Mouse (Mus musculus) MEL (cell line): ENCODE measurements around the gene Letmd1. TPM values are rescaled to one million over a fixed set of nuclear protein-coding genes. Genes with fewer than 3 reads are reported as not detected.

Experiments used
- MAZ ChIP-seq: IDR thresholded peaks from 2 replicates; pipeline ENCODE4 v1.6.1; 2012; ENCODE audit warnings: low read depth, mild to moderate bottlenecking, inconsistent platforms, low read length, improper control_type of control experiment
- MYB ChIP-seq: IDR thresholded peaks from 2 replicates; pipeline ENCODE4 v1.6.1; 2011; ENCODE audit warnings: mild to moderate bottlenecking, low read depth, low read length, improper control_type of control experiment
- MYC ChIP-seq: IDR thresholded peaks from 2 replicates; pipeline ENCODE4 v1.6.1; 2011; ENCODE audit warnings: low read depth, mild to moderate bottlenecking, low read length, improper control_type of control experiment, moderate library complexity
- polyA plus RNA-seq, 2 experiments: library from polyadenylated mRNA; stranded (reverse) in 1 of 2; unstranded in 1 of 2; fragments of >175 nt in 1 of 2; fragments of >200 nt in 1 of 2; gene quantifications; 2 replicates each; pipeline versions ENCODE4 v1.2.1 to v1.2.4; 2012; ENCODE audit warnings: low replicate concordance in 2 of 2, low read depth in 1 of 2; ENCODE audit not compliant: insufficient read length in 2 of 2, insufficient read depth in 1 of 2, missing spikeins in 1 of 2
- total RNA-seq: library from RNA; depleted of rRNA; stranded (reverse); fragments of 300-350 nt; gene quantifications from 2 replicates; pipeline ENCODE4 v1.2.3, GENCODE M21; 2012; rRNA removed

The Letmd1 gene
- total and polyA plus RNA-seq, 3 experiments, result 38.8 to 277 (median 64.3) TPM

DNA sequence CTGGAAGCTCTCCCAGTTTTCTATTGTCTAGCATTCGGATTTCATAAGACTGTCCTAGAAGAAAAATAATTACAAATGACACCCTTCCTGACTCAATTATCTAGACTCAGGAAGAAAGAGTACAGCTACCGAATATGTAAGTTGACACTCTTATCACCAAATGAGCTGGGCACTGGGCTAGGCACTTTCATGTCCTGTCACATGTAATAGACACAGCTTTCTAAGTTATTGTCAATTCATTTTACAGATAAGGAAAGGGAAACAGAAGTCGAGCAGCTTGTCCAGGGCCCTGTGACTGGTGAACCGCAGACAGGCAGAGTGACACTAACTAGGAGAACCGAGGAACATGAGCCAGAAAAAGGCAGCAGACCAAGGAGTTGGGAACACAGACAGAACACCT lies 59.1 kb downstream of the Letmd1 start (continued):
- TF ChIP-seq MYC (peak; percentile 85), MAZ (no peak), MYB (no peak)
- TF ChIP-seq, all 39 proteins: peak for 16

Other genes with a start within 250 kb of the Letmd1 start
- 41.8 and 44.0 TPM in 2 replicates for gene Atf1, start 241.2 kb upstream of the Letmd1 start, total RNA-seq
- gene Atf1, start 241.2 kb upstream of the Letmd1 start, polyA plus RNA-seq, result 100 to 1,000 TPM; 183 to 854 TPM
- not detected in 2 replicates for gene Tmprss12, start 188.2 kb upstream of the Letmd1 start, total RNA-seq
- gene Tmprss12, start 188.2 kb upstream of the Letmd1 start, polyA plus RNA-seq, result not detected
- gene Mettl7a1, start 164.9 kb upstream of the Letmd1 start, total RNA-seq, result 17.3 and 28.9 TPM in 2 replicates
- 10 to 100 TPM in 1 of 2 experiments, not detected in 1; 34.4 TPM for gene Mettl7a1, start 164.9 kb upstream of the Letmd1 start, polyA plus RNA-seq
- 0.12 and 0.13 TPM in 2 replicates for gene Mettl7a3, start 134.1 kb upstream of the Letmd1 start, total RNA-seq
- under 1 TPM in 1 of 2 experiments, not detected in 1; 0.70 TPM for gene Mettl7a3, start 134.1 kb upstream of the Letmd1 start, polyA plus RNA-seq
- gene Methig1, start 115.9 kb upstream of the Letmd1 start, total RNA-seq, result not detected in 2 replicates
- gene Methig1, start 115.9 kb upstream of the Letmd1 start, polyA plus RNA-seq, result not detected
- gene Mettl7a2, start 115.8 kb upstream of the Letmd1 start, total RNA-seq, result not detected in 2 replicates
- not detected for gene Mettl7a2, start 115.8 kb upstream of the Letmd1 start, polyA plus RNA-seq
- gene Higd1c, start 104.5 kb upstream of the Letmd1 start, total RNA-seq, result not detected in 2 replicates
- not detected for gene Higd1c, start 104.5 kb upstream of the Letmd1 start, polyA plus RNA-seq
- gene Gm5475, start 46.9 kb upstream of the Letmd1 start, total RNA-seq, result 0.15 TPM in 1 of 2 replicates, not detected in the other
- under 1 TPM in 1 of 2 experiments, not detected in 1; 0.14 TPM for gene Gm5475, start 46.9 kb upstream of the Letmd1 start, polyA plus RNA-seq
- gene Slc11a2, start 44.0 kb upstream of the Letmd1 start, total RNA-seq, result 52.7 and 69.0 TPM in 2 replicates
- 100 to 1,000 TPM in 1 of 2 experiments, not detected in 1; 112 TPM for gene Slc11a2, start 44.0 kb upstream of the Letmd1 start, polyA plus RNA-seq
- gene Csrnp2, start 26.5 kb downstream of the Letmd1 start, total RNA-seq, result 5.3 and 5.8 TPM in 2 replicates
- 1 to 10 TPM in 1 of 2 experiments, not detected in 1; 4.2 TPM for gene Csrnp2, start 26.5 kb downstream of the Letmd1 start, polyA plus RNA-seq
- gene Tfcp2, start 83.0 kb downstream of the Letmd1 start, total RNA-seq, result 15.4 and 21.5 TPM in 2 replicates
- gene Tfcp2, start 83.0 kb downstream of the Letmd1 start, polyA plus RNA-seq, result 10 to 100 TPM in 1 of 2 experiments, not detected in 1; 20.4 TPM
- 0.46 and 0.59 TPM in 2 replicates for gene Pou6f1, start 131.0 kb downstream of the Letmd1 start, total RNA-seq
- gene Pou6f1, start 131.0 kb downstream of the Letmd1 start, polyA plus RNA-seq, result 1 to 10 TPM in 1 of 2 experiments, not detected in 1; 2.5 TPM
- gene Dazap2, start 146.3 kb downstream of the Letmd1 start, total RNA-seq, result 100 and 107 TPM in 2 replicates
- gene Dazap2, start 146.3 kb downstream of the Letmd1 start, polyA plus RNA-seq, result 100 to 1,000 TPM; 233 to 341 TPM
- gene Smagp, start 167.9 kb downstream of the Letmd1 start, total RNA-seq, result 1.6 and 2.6 TPM in 2 replicates
- 10 to 100 TPM in 1 of 2 experiments, not detected in 1; 22.6 TPM for gene Smagp, start 167.9 kb downstream of the Letmd1 start, polyA plus RNA-seq
- gene Bin2, start 200.5 kb downstream of the Letmd1 start, total RNA-seq, result 79.9 and 94.7 TPM in 2 replicates
- 100 to 1,000 TPM; 106 to 128 TPM for gene Bin2, start 200.5 kb downstream of the Letmd1 start, polyA plus RNA-seq
- 42.2 and 60.3 TPM in 2 replicates for gene Cela1, start 218.9 kb downstream of the Letmd1 start, total RNA-seq
- gene Cela1, start 218.9 kb downstream of the Letmd1 start, polyA plus RNA-seq, result 10 to 100 TPM in 1 of 2 experiments, not detected in 1; 51.4 TPM